Mouse (Mus musculus) adipose tissue, adult 10 weeks (tissue): ENCODE measurements around the gene Cdip1. TPM values are rescaled to one million over a fixed set of nuclear protein-coding genes. Genes with fewer than 3 reads are reported as not detected.

ENCODE experiments used
- polyA plus RNA-seq: library from polyadenylated mRNA; stranded (reverse); fragments of 350-450 nt; fragmentation: Illumina TruSeq; extraction: RNeasy Lipid Tissue Mini Kit (QIAGEN cat#74804); gene quantifications from one replicate; pipeline ENCODE4 v1.2.3, GENCODE M21; 2014; ENCODE audit warnings: low read depth, low replicate concordance

Cdip1 gene
- polyA plus RNA-seq, result 65.2 TPM

DNA sequence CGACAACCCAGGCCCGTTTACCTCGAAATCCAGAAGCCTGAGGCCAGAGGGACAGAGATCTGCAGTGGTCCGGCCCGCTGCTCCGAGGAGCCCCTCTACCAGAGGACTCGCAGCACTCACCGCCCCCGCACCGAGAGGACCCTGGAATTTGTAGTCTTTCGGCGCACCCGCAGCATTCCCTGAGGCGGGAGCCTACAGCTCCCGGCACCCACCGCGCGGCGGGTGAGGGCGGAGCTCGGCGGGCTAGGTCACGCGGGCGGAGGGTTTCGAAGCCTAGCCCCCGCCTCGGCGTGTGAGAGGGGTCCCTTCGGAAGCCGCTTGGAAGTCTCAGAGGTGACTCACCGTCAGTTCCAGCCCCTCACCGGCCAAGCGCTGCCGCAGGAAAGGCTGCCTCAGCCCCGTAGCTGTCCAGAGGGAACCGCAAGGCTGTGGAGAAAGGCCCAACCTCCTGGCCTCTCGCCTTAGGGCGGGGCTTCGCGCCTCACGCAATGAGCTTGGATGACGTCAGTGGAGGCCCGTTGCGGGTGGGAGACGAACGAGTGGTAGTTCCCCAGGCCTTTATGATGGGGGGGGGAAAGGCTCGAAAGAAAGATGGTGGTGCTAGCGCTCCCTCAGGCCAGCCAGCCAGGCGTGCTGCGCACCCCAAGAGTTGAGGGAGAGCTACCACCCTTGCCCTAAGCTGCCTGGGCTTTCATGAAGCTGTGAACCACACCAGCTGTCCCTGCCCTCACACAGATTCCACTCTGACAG, at the start of gene Cdip1:
TSS of gene Cdip1 (minus strand) at position 483 of the 750 bp plus-strand sequence.

DNA sequence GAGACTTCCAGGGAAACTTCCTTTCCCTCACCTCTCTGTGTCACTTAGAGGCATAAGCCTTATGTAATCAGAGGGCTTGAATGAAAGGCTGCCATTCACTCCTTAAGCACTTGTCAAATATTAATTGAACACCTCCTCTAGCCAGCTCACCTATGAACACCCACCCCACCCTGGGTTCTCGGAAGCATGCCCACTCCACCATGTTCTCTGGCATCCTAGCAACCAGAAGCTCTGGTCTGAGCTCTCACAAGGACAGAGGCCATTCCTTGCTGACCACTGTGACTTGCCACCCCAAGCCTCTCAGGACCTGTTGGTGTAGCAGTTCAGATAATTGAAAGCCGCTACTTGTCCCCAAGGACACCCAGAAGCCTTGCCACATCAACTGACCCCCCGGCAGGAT, 45.1 kb upstream of the Cdip1 start, which contains the start of gene 4930562C15Rik:
TSS of gene 4930562C15Rik (plus strand) at position 226 of the 400 bp plus-strand sequence.

DNA sequence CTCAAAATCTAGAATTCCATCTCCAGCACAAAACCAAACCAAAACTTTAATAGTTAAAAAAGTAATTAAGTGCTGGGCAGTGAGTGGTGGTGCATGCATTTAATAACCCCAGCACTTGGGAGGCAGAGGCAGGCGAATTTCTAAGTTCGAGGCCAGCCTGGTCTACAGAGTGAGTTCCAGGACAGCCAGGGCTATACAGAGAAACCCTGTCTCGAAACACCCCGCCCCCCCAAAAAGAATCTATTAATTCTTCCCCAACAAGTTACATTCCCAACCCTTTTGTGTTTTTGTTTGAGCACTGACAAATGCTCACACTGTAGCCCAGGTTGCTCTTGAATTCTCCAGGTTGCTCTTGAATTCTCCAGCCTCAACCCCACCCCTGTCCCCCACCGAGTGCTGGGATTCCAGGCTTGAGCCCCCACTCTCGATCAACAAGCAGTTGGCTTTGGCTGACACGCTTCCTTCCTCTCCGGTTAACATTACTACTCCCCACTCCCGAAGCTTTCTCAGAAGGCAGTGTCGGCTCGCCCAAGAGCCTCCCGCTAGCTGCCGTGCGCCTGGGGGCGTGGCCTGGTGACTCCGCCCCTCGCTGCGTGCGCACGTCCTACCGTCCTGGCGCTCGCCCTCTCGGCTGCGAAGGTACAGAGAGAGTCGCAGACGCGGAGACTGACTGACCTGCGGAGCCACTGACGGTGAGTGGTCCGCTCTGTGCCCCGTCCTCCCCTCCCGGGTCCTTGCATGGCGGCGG, 64.1 kb downstream of the Cdip1 start, which contains the start of gene Hmox2:
TSS of gene Hmox2 (plus strand) at position 582 of the 748 bp plus-strand sequence.

DNA sequence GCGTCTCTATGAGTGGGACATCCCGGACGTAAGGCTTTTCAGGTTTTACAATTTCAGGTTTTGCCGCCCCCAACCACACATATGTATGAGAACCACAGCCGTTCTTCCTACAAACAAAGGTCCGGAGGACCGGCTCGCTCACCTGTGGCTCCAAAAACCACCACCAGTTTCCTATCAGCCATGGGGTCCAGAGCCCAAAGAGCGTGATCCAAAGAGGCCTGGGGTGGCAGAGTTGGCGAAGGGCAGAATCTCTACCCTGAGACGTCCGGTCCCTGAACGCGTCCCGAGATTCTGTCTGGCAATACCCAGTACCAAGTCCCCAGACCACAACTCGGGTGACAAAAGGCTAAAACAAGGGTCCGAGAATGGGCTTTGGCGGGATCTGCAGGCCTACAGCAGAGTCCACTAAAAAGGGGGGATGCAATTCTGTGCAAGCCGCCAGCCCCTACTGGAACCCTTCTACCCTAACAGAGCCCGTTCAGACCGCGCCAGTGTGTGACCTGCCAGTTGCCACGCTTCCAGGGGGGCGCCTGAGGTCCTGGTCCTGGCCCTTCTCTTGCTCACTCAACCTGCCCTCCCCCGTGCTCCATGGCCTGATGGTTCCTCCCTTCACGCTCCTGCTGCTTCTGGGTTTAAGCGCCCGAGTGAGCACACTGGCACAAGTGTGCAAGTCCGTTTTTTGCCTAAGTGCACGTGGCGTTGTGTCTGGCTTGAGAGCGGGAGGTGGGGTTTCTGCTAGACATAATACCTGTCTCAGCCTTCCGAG, 71.2 kb downstream of the Cdip1 start, which contains the start of gene Nmral1:
TSS of gene Nmral1 (minus strand) at position 604 of the 766 bp plus-strand sequence.

Other genes starting within 250 kb of the Cdip1 start
- 4.3 TPM for gene Srl, start 248.5 kb downstream of the Cdip1 start, polyA plus RNA-seq
- 4.5 TPM for gene Tfap4, start 230.4 kb downstream of the Cdip1 start, polyA plus RNA-seq
- 14.7 TPM for gene Glis2, start 195.6 kb downstream of the Cdip1 start, polyA plus RNA-seq
- gene Pam16, start 165.3 kb downstream of the Cdip1 start, polyA plus RNA-seq, result 63.5 TPM
- gene Vasn, start 150.4 kb downstream of the Cdip1 start, polyA plus RNA-seq, result 20.9 TPM
- gene Dnaja3, start 150.3 kb downstream of the Cdip1 start, polyA plus RNA-seq, result 41.8 TPM
- gene Coro7, start 110.5 kb downstream of the Cdip1 start, polyA plus RNA-seq, result 39.4 TPM
- gene Nmral1, start 70.9 kb downstream of the Cdip1 start, polyA plus RNA-seq, result 9.1 TPM
- gene Hmox2, start 63.9 kb downstream of the Cdip1 start, polyA plus RNA-seq, result 87.0 TPM
- 1.3 TPM for gene 4930562C15Rik, start 45.1 kb upstream of the Cdip1 start, polyA plus RNA-seq
- 62.1 TPM for gene Ubald1, start 90.0 kb upstream of the Cdip1 start, polyA plus RNA-seq
- gene Mgrn1, start 96.0 kb upstream of the Cdip1 start, polyA plus RNA-seq, result 80.9 TPM
- 55.2 TPM for gene Nudt16l1, start 148.5 kb upstream of the Cdip1 start, polyA plus RNA-seq
- gene Anks3, start 173.9 kb upstream of the Cdip1 start, polyA plus RNA-seq, result 37.2 TPM
- gene Sept12, start 207.6 kb upstream of the Cdip1 start, polyA plus RNA-seq, result 7.8 TPM
- 51.7 TPM for gene Smim22, start 217.0 kb upstream of the Cdip1 start, polyA plus RNA-seq
- 117 TPM for gene Rogdi, start 223.3 kb upstream of the Cdip1 start, polyA plus RNA-seq